Mouse (Mus musculus) heart, embryonic 16.5 days (tissue): ENCODE data around the gene Slc17a7. TPM values are rescaled to one million over a fixed set of nuclear protein-coding genes. Genes with fewer than 3 reads are reported as not detected.
"Not testable (repeated sequence)": the region's sequence is repeated elsewhere in the genome, so short reads cannot be mapped to it uniquely, and the experiment has no call there.

Experiments used
- ATAC-seq: fragments of 200-750 bp; cut with Nextera tagmentation; replicated peaks from 2 replicates; pipeline ENCODE4 v1.8.0; 2017; ENCODE audit warnings: moderate number of reproducible peaks; ENCODE audit not compliant: insufficient read depth, low FRiP score; ENCODE audit errors: extremely low read depth
- H3K27ac ChIP-seq: fragments of 300-500 bp; sonication (generic); 2 replicates; pipeline ENCODE4 v1.5.1; 2014; ENCODE audit warnings: mild to moderate bottlenecking, low read length, control low read depth, moderate library complexity
- H3K27me3 ChIP-seq: fragments of 300-500 bp; sonication (generic); 2 replicates; pipeline ENCODE4 v1.6.1; 2014; ENCODE audit warnings: low read length, mixed read lengths; ENCODE audit not compliant: control insufficient read depth, insufficient read depth
- H3K36me3 ChIP-seq: fragments of 300-500 bp; sonication (generic); 2 replicates; pipeline ENCODE4 v1.6.1; 2014; ENCODE audit not compliant: control insufficient read depth, insufficient read depth
- H3K4me1 ChIP-seq: fragments of 300-500 bp; sonication (generic); 2 replicates; pipeline ENCODE4 v1.6.1; 2014; ENCODE audit warnings: low read length, mixed read lengths; ENCODE audit not compliant: control insufficient read depth, insufficient read depth
- H3K4me2 ChIP-seq: fragments of 300-500 bp; sonication (generic); 2 replicates; pipeline ENCODE4 v1.6.1; 2014; ENCODE audit warnings: low read depth, mild to moderate bottlenecking, control low read depth, low read length
- H3K4me3 ChIP-seq: fragments of 300-500 bp; sonication (generic); 2 replicates; pipeline ENCODE4 v1.5.1; 2014; ENCODE audit warnings: mild to moderate bottlenecking, control low read depth, low read length
- H3K9ac ChIP-seq: fragments of 300-500 bp; sonication (generic); 2 replicates; pipeline ENCODE4 v1.6.1; 2014; ENCODE audit warnings: low read length, control low read depth
- H3K9me3 ChIP-seq: fragments of 300-500 bp; sonication (generic); replicated peaks from 2 replicates; pipeline ENCODE4 v1.6.1; 2016; ENCODE audit warnings: low read length; ENCODE audit not compliant: control insufficient read depth
- WGBS: fragments of 180-500 bp; shearing (Covaris S2); extraction: QIAGEN DNeasy Blood & Tissue Kit; methylation state at CpG from one replicate; pipeline ENCODE4 v1.1.7; 2014; 5-methylcytosine and 5-hydroxymethylcytosine counted together
- polyA plus RNA-seq: library from polyadenylated mRNA; unstranded; fragments of >200 nt; fragmentation: Nextera tagmentation; extraction: Ambion mirVana; gene quantifications from 2 replicates; pipeline ENCODE4 v1.2.1, GENCODE M21; 2015

Slc17a7 gene
- polyA plus RNA-seq, 1 experiment from 2014 or later, result 4.7 TPM

DNA sequence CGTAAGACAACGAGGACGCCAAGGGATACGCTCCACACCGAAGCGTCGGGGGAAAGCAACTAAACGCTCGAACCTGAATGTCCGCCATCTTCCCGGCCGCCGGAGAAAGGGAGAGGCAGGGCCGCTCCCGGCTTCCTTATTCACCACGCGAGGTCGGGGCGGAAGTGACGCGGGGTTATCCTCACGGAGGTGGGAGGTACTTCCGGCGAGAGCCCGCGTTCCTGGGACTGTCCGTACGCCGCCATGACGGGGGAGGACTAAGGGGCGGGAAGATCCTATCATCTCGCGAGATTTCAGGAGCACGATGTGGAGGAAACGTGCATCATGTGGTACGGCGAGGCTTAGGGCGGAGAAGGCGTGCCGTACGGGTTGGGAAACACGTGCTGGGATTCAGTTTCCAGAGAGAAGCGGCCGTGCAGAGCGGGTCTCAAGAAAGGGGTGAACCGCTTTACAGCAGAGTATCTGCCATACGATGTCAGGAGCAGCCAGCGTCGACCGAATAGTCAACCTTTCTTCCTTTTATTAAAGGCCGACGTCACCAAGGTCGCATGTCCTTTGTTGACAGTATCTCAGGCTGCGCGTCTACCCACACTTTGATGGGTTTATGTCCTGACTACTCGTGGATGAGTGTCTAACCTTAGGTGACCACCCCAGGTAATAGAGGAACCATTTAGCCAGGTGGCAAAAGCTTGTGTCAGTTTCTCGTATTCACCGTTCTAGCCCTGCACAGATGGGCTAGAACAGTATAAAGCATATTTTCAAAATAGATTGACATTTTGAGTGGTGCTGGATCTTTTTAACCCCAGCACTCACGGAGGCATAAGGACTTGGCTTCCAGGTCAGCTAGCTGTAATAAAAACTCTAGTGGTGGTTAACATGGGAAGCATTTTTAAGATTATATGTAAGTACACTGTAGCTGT lies 39.3 kb upstream of the Slc17a7 start, which contains the start of gene Rps11:
TSS of gene Rps11 (minus strand) at position 216 of the 920 bp plus-strand sequence.
- Histone ChIP-seq H3K36me3 (peaks cover 51% of the 10 kb centered on the region), H3K4me1 (peaks cover 46% of the 10 kb centered on the region)
- ATAC-seq, result peak; percentile 81

DNA sequence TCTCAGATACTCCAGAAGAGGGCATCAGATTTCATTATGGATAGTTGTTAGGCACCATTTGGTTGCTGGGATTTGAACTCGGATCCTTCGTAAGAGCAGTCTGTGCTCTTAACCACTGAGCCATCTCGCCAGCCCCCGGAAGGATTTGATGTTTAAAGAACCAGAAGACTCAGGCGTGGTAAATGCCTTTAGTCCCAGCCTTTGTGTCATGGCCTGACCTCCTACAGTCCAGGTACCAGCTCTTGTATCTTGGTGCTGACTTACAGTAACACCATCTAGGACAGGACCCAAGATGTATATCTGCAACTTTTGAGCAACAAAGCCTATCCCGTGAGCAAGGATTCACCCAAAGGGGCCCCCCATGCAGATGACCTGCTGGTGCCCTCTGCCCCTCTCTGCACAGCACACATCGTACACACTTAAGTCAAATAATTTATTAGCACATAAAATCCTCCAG lies 38.6 kb upstream of the Slc17a7 start:
- Histone ChIP-seq H3K9me3 (no peaks in the 10 kb centered on the region), H3K27me3 (no peaks in the 10 kb centered on the region), H3K4me3 (peak overlapping the region; percentile 39), H3K4me1 (peaks cover 50% of the 10 kb centered on the region), H3K36me3 (peaks cover 49% of the 10 kb centered on the region), H3K9ac (no peak overlapping the region), H3K4me2 (peak overlapping the region; percentile 66; the same call in 1 of the 2 replicates), H3K27ac (peak overlapping the region; percentile 91; the same call in 1 of the 2 replicates)
- no peak for ATAC-seq
- 30% methylated on average over 7 of the region's 7 CpGs for WGBS

More for the DNA sequence above, 39.3 kb upstream of the Slc17a7 start, which contains the start of gene Rps11:
- H3K27me3 ChIP-seq, result no peaks in the 10 kb centered on the region
- H3K9ac ChIP-seq, result peak within 1 kb of the TSS; percentile 98
- peak within 1 kb of the TSS; percentile 91 for H3K27ac ChIP-seq
- peak within 1 kb of the TSS; percentile 93 for H3K4me2 ChIP-seq
- peak within 1 kb of the TSS; percentile 94 for H3K4me3 ChIP-seq
- WGBS, result 1% methylated on average over 59 of the region's 59 CpGs
- H3K9me3 ChIP-seq, result no peaks in the 10 kb centered on the region

DNA sequence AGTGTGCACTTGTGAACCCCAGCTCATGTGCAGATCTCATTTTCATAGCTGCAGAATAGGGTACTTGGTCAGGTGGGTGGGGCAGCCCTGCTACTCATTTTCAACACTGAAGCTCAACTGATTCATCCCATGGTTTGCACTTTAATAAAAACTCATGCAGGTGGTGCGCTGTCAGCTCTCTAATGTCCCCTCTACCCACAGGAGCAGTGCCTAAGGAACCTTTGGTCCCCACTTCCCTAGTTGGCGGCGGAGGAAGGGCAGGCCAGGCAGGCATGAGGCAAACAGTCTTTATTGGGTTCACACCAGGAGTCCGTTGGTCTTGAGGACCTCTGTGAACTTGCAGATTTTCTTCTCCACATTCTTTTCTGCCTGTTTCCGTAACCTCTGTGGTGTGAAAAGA lies 38.1 kb upstream of the Slc17a7 start:
- not testable (repeated sequence) for H3K4me2 ChIP-seq, H3K9me3 ChIP-seq, H3K4me3 ChIP-seq, H3K9ac ChIP-seq, H3K27ac ChIP-seq, H3K27me3 ChIP-seq, ATAC-seq
- WGBS, result 80% methylated on average over 5 of the region's 5 CpGs
- H3K4me1 ChIP-seq, result peaks cover 50% of the 10 kb centered on the region
- H3K36me3 ChIP-seq, result peaks cover 47% of the 10 kb centered on the region

DNA sequence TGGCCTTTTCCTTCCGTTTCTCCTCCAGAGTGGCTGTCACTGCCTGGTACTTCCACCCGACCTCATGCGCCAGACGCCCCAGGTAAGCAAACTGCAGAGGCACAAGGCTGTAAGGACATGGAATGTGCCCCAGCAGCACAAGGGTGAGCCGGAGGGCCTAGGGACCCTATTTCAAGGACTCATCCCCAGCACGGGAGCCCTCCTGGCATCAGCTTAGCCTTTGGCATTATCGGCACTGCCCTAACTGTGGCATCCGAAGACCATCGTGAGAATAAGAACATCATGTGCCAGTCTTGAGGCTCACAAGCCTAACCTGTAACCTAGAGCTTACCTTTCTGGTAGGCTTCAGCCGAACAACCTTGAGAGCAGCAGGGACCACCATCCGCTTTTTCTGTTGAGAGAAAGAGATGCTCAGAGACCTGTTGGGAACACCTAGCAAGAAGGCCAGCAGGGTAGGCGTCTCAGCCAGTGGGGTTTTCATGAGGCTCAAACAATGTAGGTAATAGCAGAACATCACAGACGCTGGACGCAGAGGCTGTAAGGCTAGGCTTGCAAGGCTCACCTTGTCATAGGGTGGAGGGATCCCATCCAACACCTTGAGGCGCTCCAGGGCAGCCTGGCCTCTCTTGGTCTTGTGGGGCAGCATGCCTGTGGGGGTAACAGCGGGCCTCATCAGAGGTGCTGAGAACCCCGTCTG lies 37.5 kb upstream of the Slc17a7 start:
- no peaks in the 10 kb centered on the region for H3K27me3 ChIP-seq
- no peak for ATAC-seq
- H3K4me2 ChIP-seq, result peak overlapping the region; percentile 78
- peak overlapping the region; percentile 97 for H3K9ac ChIP-seq
- peak overlapping the region; percentile 85 for H3K27ac ChIP-seq
- no peaks in the 10 kb centered on the region for H3K9me3 ChIP-seq
- peaks cover 45% of the 10 kb centered on the region for H3K4me1 ChIP-seq
- 71% methylated on average over 17 of the region's 17 CpGs for WGBS
- H3K36me3 ChIP-seq, result peaks cover 42% of the 10 kb centered on the region
- peak overlapping the region; percentile 86 for H3K4me3 ChIP-seq

DNA sequence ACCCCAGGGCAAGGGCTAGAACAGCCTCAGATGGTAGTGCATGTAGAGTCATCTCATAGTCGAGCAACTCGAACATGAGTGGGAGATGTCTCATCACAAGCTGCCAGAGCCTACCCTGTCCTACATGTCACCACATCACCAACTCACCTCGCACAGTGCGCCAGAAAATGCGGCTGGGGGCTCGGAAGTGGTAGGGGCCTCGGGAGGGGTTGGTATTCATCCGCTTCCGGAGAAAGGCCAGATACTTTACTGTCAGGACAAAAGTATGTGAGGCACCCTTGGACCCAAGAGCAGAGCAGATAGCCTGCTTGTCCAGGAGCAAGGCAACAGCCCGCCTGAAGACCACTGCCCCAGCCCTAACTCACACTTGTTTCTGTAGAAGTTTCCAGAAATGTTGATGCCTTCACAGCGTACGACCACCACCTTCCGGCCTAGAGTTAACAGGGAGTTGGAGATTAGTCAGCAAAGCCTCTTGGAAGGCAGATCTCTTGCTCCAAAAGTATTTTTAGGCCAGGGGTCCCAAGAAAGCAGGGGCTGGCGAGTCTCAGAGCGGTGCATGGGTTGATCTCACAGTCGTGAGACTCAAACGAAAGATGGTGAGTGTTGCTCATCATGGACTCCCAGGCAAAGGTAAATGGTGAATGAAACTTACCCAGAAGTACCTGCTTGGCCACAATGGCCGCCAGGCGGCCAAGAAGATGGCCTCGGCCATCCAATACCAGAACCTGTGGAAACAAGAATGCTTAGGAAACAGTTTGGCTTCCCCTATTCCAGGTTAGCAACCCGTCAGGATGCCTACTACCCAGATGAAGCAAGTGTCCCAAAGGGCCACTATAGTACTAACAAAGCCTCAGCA lies 36.7 kb upstream of the Slc17a7 start:
- no peaks in the 10 kb centered on the region for H3K9me3 ChIP-seq
- 19% methylated on average over 21 of the region's 21 CpGs for WGBS
- H3K4me3 ChIP-seq, result peak overlapping the region; percentile 86
- peaks cover 38% of the 10 kb centered on the region for H3K4me1 ChIP-seq
- peak overlapping the region; percentile 85 for H3K27ac ChIP-seq
- peaks cover 34% of the 10 kb centered on the region for H3K36me3 ChIP-seq
- H3K27me3 ChIP-seq, result no peaks in the 10 kb centered on the region
- H3K4me2 ChIP-seq, result peak overlapping the region; percentile 78
- no peak for ATAC-seq
- H3K9ac ChIP-seq, result peak overlapping the region; percentile 97

DNA sequence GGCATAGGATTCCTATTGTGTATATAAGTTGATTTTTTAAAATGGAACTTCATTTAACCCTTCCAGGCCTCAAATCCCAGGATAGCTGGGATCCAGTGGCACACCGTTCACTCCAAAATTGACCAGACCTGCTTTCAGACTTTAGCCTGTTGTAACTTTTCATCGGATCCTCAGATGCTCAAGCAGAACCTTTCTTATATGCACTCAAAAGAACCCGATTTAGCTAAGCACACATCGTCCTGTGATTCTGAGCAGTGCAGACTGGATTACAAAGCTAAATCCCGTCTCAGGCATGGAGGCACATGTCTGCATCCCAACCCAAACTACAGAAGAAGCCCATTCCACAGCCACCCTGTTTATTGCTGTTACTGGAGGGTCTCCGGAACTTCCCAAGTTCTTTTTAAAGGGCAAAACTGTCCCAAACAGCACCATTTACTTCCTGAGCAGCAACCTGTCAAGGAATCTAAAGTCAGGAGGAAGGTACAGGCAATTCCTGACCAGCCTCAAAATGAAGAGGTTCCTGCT lies 36.0 kb upstream of the Slc17a7 start:
- Histone ChIP-seq H3K4me2 (peak overlapping the region; percentile 78), H3K36me3 (peaks cover 27% of the 10 kb centered on the region), H3K9me3 (no peaks in the 10 kb centered on the region), H3K4me1 (peaks cover 33% of the 10 kb centered on the region), H3K27me3 (no peaks in the 10 kb centered on the region), H3K4me3 (peak overlapping the region; percentile 86), H3K9ac (peak overlapping the region; percentile 97), H3K27ac (peak overlapping the region; percentile 85)
- ATAC-seq, result no peak
- under 1% methylated on average over 6 of the region's 6 CpGs for WGBS

DNA sequence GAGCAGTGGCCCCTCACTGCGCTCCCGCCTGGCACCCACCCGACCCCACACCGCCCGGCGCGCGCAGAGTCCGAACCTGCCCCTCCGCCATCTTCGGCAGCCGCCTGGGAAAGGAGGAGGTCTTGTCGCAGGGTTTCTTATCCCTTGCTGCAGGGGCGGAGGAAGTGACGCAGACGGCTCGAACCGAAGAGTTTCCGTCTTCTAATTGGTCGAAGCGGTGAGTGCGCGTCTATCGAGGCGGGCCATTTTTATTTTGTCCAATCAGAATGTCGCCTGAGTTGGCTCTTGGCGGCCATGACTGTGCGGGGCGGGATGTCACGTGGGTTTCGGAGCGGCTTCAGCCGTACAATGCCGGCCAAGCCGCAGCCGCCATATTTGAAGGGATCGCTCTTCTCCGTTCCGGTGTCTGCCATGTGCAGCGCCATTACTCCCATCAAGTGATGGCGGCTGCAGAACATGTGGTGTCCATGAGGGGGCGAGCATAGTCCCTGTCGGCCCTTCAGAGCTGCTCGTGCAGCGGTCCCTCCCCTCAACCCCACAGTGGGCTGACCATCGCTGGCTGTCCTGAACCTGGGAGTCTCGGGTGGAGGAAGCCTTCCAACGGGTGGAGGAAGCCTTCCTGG lies 35.0 kb upstream of the Slc17a7 start, which contains the start of gene Rpl13a:
TSS of gene Rpl13a (minus strand) at position 138 of the 623 bp plus-strand sequence.
- H3K36me3 ChIP-seq, result peaks cover 22% of the 10 kb centered on the region
- H3K9ac ChIP-seq, result peak within 1 kb of the TSS; percentile 97
- peaks cover 27% of the 10 kb centered on the region for H3K4me1 ChIP-seq
- peak; percentile 92 for ATAC-seq
- H3K4me3 ChIP-seq, result peak within 1 kb of the TSS; percentile 86
- no peaks in the 10 kb centered on the region for H3K9me3 ChIP-seq
- H3K27ac ChIP-seq, result peak within 1 kb of the TSS; percentile 86
- no peaks in the 10 kb centered on the region for H3K27me3 ChIP-seq
- under 1% methylated on average over 48 of the region's 48 CpGs for WGBS
- H3K4me2 ChIP-seq, result peak within 1 kb of the TSS; percentile 78

DNA sequence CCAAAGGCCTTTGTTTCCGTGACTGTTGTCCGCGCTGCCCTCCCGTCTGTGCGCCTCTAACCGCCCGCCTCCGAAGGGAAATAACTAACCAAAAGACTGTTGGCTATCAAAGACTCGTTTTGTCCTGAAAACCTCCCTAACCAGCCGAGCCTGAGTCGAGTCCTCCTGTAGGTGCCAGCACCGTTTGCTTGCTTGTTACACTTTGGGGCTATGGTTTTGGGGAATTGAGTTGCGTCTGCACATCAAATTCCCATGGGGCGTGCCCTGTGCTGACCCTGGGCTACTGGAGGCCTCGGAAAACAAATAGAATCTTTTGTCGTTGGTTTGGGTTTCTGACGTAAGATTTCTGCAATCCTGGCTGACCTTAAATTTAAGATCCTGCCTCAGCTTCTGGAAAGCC lies 34.4 kb upstream of the Slc17a7 start:
- ATAC-seq, result no peak
- H3K4me3 ChIP-seq, result peak overlapping the region; percentile 53

More for the DNA sequence above, 34.4 kb upstream of the Slc17a7 start:
- Histone ChIP-seq H3K27me3 (no peaks in the 10 kb centered on the region), H3K4me1 (peaks cover 27% of the 10 kb centered on the region), H3K9ac (peak overlapping the region; percentile 81), H3K9me3 (no peaks in the 10 kb centered on the region), H3K27ac (peak overlapping the region; percentile 86), H3K4me2 (peak overlapping the region; percentile 69), H3K36me3 (peaks cover 22% of the 10 kb centered on the region)
- WGBS, result 3% methylated on average over 17 of the region's 17 CpGs
